Mouse (Mus musculus) small intestine, adult 2 months (tissue): ENCODE measurements around the gene Taf10.

Source experiments
- CTCF ChIP-seq: fragments of 200-500 bp; IDR thresholded peaks from 2 replicates; pipeline ENCODE4 v1.5.1; 2012; ENCODE audit warnings: low read depth, mild to moderate bottlenecking, control low read depth, inconsistent platforms, low read length, moderate library complexity, mixed read lengths; ENCODE audit not compliant: insufficient replicate concordance, insufficient read length; ENCODE audit errors: extremely low read depth
- POLR2A ChIP-seq: fragments of 200-500 bp; IDR thresholded peaks from 2 replicates; pipeline ENCODE4 v1.6.1; 2012; ENCODE audit warnings: low read depth, mild to moderate bottlenecking, control low read depth, inconsistent platforms, low read length, moderate library complexity

DNA sequence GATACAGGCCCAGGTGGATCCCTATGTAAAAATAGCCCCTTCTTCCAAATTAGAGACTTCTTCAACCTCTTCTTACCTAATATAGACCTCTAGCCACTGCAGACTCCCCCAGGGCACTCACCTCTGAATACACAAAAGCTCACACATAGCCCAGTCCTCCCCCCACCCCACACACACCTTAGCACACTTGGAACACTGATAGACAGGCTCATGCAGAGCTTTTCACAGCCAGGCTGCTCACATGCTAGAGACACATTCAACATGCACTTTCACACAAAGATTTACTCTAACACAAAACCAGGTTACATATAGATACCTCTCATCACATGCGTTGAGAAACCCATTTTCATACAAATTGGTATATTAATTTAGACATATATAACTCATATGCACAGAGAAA, 33.2 kb upstream of the Taf10 start:
- TF ChIP-seq POLR2A, result no peak
- no peak for TF ChIP-seq CTCF
